Mouse (Mus musculus) embryonic facial prominence, embryonic 14.5 days (tissue): ENCODE results near the gene Prpf40b. TPM values are rescaled to one million over a fixed set of nuclear protein-coding genes. Genes with fewer than 3 reads are reported as not detected.
A peak's percentile ranks its signal among the peaks of the same experiment; 100 is the strongest.

Source experiments
- ATAC-seq: fragments of 200-750 bp; cut with Nextera tagmentation; 2 replicates; pipeline ENCODE4 v1.8.0; 2017; ENCODE audit warnings: low read depth, moderate number of reproducible peaks, moderate TSS enrichment
- DNase-seq: peaks from one replicate; pipeline ENCODE4 v3.0.0-alpha.2; 2015; ENCODE audit warnings: low spot score
- H3K27ac ChIP-seq: fragments of 300-500 bp; sonication (generic); replicated peaks from 2 replicates; pipeline ENCODE4 v1.5.1; 2014; ENCODE audit warnings: low read depth, mild to moderate bottlenecking, low read length, moderate library complexity
- H3K27me3 ChIP-seq: fragments of 300-500 bp; sonication (generic); replicated peaks from 2 replicates; pipeline ENCODE4 v1.6.1; 2014; ENCODE audit warnings: low read length; ENCODE audit not compliant: control insufficient read depth, insufficient read depth
- H3K36me3 ChIP-seq: fragments of 300-500 bp; sonication (generic); 2 replicates; pipeline ENCODE4 v1.6.1; 2014; ENCODE audit warnings: low read length, mixed read lengths; ENCODE audit not compliant: control insufficient read depth, insufficient read depth
- H3K4me1 ChIP-seq: fragments of 300-500 bp; sonication (generic); 2 replicates; pipeline ENCODE4 v1.6.1; 2014; ENCODE audit warnings: antibody characterized with exemption, low read length; ENCODE audit not compliant: control insufficient read depth, insufficient read depth
- H3K4me2 ChIP-seq: fragments of 300-500 bp; sonication (generic); 2 replicates; pipeline ENCODE4 v1.6.1; 2014; ENCODE audit warnings: low read depth, mild to moderate bottlenecking, low read length, moderate library complexity, mixed read lengths
- H3K4me3 ChIP-seq: fragments of 300-500 bp; sonication (generic); 2 replicates; pipeline ENCODE4 v1.5.1; 2014; ENCODE audit warnings: low read depth, mild to moderate bottlenecking, low read length
- H3K9ac ChIP-seq: fragments of 300-500 bp; sonication (generic); 2 replicates; pipeline ENCODE4 v1.6.1; 2014; ENCODE audit warnings: low read depth, mild to moderate bottlenecking, low read length, moderate library complexity, mixed read lengths
- H3K9me3 ChIP-seq: fragments of 300-500 bp; sonication (generic); 2 replicates; pipeline ENCODE4 v1.6.1; 2016; ENCODE audit warnings: low read length; ENCODE audit not compliant: control insufficient read depth
- WGBS: fragments of 180-500 bp; shearing (Covaris S2); extraction: QIAGEN DNeasy Blood & Tissue Kit; methylation state at CpG from one replicate; pipeline ENCODE4 v1.1.7; 2014; 5-methylcytosine and 5-hydroxymethylcytosine counted together
- polyA plus RNA-seq: library from polyadenylated mRNA; unstranded; fragments of >200 nt; fragmentation: Nextera tagmentation; extraction: Ambion mirVana; gene quantifications from 2 replicates; pipeline ENCODE4 v1.2.1, GENCODE M21; 2014

The Prpf40b gene
- polyA plus RNA-seq, 1 experiment from 2014 or later = 40.1 TPM

DNA sequence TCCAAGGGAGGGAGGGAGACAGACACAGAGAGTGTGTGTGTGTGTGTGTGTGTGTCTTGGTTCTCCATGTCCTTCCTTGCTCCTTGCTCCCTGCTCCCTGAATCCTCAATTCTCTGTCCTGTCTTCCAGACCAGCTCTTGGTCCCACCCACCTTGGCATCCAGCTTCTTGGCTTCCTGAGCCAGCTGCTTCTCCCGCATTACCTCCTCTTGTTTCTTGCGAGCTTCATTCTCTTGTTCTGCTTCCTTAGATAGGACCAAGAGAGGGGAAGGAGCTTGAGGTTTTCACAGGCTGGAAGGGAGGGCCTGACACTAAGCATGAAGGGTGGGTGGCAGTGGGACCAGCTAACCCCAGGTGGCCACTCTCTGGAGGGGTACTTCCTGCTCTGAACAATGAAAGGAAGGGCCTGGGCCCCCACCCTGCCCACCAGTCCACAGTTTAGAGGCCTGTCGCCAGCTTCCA is 24.6 kb downstream of the Prpf40b start:
- whole genome bisulfite sequencing = 62% methylated on average over 3 of the region's 3 CpGs

DNA sequence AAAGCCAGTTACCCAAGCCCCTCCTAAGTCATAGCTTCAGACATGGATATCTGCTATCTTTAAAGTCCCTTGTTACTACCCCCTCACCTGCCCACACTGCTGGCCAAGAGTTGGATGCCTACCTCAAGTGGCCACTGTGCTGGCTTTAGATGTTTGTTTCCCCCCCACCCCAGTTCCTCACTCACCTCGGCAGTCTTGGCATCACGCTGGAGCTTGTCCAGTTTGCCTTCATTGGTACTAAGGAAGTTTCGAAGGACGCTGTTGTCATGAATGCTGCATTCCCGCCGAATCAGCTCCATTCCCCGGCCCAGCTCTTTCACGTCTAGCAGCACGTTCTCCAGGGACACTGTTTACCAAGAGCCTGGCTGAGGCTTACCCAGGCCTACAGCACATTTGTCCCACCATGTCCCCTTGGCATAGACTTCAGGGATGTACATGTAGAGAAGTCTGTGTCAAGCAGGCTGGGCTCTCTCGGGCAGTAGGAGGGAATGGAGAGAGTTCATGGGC is 25.3 kb downstream of the Prpf40b start:
- 85% methylated on average over 10 of the region's 10 CpGs for WGBS
- no peaks in the 10 kb centered on the region for H3K4me1 ChIP-seq
- H3K27me3 ChIP-seq = no peaks in the 10 kb centered on the region
- peaks cover 99% of the 10 kb centered on the region for H3K36me3 ChIP-seq
- H3K9ac ChIP-seq = no peak overlapping the region
- H3K27ac ChIP-seq = peak overlapping the region; percentile 48
- no peak overlapping the region for H3K4me2 ChIP-seq
- DNase-seq (no peak), ATAC-seq (no peak)
- H3K9me3 ChIP-seq = no peaks in the 10 kb centered on the region
- no peak overlapping the region for H3K4me3 ChIP-seq

More for the DNA sequence above, 24.6 kb downstream of the Prpf40b start:
- ATAC-seq (no peak), DNase-seq (no peak)
- H3K27ac ChIP-seq = peak overlapping the region; percentile 48; the same call in 1 of the 2 replicates
- 0 out of 2 replicates have a peak overlapping the region, but pooled peaks have one; percentile 4 for H3K9ac ChIP-seq
- no peaks in the 10 kb centered on the region for H3K4me1 ChIP-seq
- no peaks in the 10 kb centered on the region for H3K9me3 ChIP-seq
- H3K36me3 ChIP-seq = peaks cover 99% of the 10 kb centered on the region
- no peak overlapping the region for H3K4me3 ChIP-seq
- H3K27me3 ChIP-seq = no peaks in the 10 kb centered on the region
- no peak overlapping the region for H3K4me2 ChIP-seq

DNA sequence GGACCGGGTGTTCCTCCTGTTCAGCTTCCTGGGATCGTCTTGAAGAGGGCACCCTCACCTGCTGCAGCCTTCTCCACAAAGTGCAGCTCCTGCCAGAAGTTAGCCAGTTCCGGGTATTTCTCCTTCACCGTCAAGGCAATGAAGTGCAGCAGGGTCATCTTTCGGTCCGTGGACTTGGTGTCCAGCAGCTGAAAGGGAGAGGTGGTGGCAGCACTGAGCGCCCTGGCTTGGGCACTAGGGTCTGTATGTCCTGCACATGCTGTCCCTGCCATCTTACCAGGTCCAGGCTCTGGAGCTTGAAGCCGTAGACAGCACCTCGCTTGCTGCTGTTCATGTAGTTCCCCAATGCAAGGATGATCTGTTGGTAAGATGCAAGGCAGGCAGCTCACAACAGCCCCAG is 26.1 kb downstream of the Prpf40b start:
- no peak overlapping the region for H3K9ac ChIP-seq
- no peaks in the 10 kb centered on the region for H3K4me1 ChIP-seq
- no peaks in the 10 kb centered on the region for H3K27me3 ChIP-seq
- no peak overlapping the region for H3K4me2 ChIP-seq
- ATAC-seq = no peak
- DNase-seq = no peak
- no peaks in the 10 kb centered on the region for H3K9me3 ChIP-seq
- no peak overlapping the region for H3K27ac ChIP-seq
- no peak overlapping the region for H3K4me3 ChIP-seq
- WGBS = 80% methylated on average over 9 of the region's 9 CpGs
- H3K36me3 ChIP-seq = peaks cover 98% of the 10 kb centered on the region

DNA sequence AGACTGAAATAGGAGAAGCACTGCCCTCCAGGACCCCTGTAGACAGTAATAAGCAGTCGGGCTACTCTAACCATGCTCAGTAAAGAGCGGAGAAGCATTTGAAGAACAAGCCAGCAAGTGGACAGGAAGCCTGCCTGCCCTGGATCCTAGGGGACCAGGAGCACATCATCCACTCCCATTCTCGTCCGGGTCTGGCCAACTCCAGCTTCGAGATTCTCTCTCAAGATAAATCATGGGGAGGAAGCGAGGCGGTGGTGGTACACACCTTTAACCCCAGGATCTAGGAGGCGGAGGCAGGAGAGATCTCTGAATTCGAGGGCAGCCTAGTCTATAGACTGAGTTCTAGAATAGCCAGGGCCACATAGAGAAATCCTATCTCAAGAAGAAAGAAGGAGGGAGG is 29.3 kb downstream of the Prpf40b start:
- H3K9me3 ChIP-seq = peaks cover 4% of the 10 kb centered on the region; the same call in 1 of the 2 replicates
- H3K36me3 ChIP-seq = peaks cover 90% of the 10 kb centered on the region
- no peak overlapping the region for H3K4me3 ChIP-seq
- H3K4me2 ChIP-seq = no peak overlapping the region
- ATAC-seq (no peak), DNase-seq (no peak)
- H3K27ac ChIP-seq = no peak overlapping the region
- no peaks in the 10 kb centered on the region for H3K27me3 ChIP-seq
- no peaks in the 10 kb centered on the region for H3K4me1 ChIP-seq
- H3K9ac ChIP-seq = no peak overlapping the region
- WGBS = 78% methylated on average over 9 of the region's 9 CpGs

DNA sequence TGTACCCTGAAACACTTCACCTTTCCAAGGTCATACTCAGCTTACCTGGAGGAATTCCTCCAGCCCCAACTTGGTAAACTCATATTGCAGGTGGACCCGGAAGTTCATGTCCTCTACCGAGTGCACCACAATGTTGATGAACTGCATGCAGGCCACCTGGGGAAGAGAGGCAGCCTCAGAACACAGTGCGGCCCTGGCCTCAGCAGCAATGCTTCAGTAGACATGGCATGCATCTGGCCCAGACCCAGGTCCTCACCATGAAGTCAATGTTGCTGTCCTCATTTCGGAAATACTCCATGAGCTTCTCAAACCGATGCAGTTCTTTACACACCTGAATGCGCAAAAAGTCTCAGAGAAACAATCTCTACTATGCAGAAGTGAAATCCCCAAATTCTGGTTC is 30.7 kb downstream of the Prpf40b start:
- H3K9me3 ChIP-seq = peaks cover 4% of the 10 kb centered on the region; the same call in 1 of the 2 replicates
- no peak overlapping the region for H3K4me2 ChIP-seq
- no peaks in the 10 kb centered on the region for H3K4me1 ChIP-seq
- no peak overlapping the region for H3K27ac ChIP-seq
- no peak for ATAC-seq
- no peak overlapping the region for H3K4me3 ChIP-seq
- H3K27me3 ChIP-seq = no peaks in the 10 kb centered on the region
- no peak for DNase-seq
- no peak overlapping the region for H3K9ac ChIP-seq
- H3K36me3 ChIP-seq = peaks cover 86% of the 10 kb centered on the region
- WGBS = 90% methylated on average over 6 of the region's 6 CpGs

DNA sequence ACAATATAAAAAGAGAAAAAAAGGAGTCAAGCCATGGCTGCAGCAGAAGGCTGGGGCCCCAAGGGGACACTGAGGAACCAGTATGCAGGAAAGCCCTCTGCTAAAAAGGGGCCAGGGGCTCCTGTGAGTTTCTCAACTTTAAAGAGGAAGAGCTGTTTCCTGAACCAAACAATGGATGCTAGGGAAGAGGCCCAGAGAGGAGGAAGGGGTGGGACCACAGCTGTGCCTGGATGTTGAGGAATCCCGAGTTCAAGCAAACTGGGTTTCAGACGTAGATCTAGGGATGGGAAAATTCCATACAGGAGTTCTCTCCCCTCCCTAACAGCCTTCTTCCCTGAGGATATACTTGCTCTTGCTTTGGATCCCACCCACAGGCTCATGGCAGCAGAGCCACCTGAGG is 31.5 kb downstream of the Prpf40b start:
- H3K27me3 ChIP-seq = no peaks in the 10 kb centered on the region
- no peak overlapping the region for H3K9ac ChIP-seq
- H3K9me3 ChIP-seq = peaks cover 4% of the 10 kb centered on the region; the same call in 1 of the 2 replicates
- H3K4me2 ChIP-seq = no peak overlapping the region
- no peaks in the 10 kb centered on the region for H3K4me1 ChIP-seq
- no peak for ATAC-seq
- H3K36me3 ChIP-seq = peaks cover 80% of the 10 kb centered on the region
- H3K4me3 ChIP-seq = no peak overlapping the region
- no peak overlapping the region for H3K27ac ChIP-seq
- peak; percentile 29 for DNase-seq
- WGBS = 38% methylated on average over 2 of the region's 2 CpGs

DNA sequence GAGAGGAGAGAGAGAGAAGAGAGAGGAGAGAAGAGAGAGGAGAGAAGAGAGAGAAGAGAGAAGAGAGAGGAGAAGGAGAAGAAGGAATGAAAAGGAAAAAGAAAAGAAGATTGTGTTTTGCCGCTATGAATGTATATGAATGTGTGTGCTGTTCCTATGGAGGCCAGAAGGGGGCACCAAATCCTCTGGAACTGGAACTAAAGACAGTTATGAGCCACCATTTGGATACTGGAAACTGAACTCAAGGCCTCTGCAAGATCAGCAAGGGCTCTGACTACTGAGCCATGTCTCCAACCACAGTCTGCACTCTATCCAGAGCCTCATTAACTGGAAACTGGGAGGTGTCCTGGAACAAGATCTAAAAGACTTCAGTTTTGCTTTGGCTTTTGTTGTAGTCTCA is 32.1 kb downstream of the Prpf40b start:
- Histone ChIP-seq H3K4me3 (no peak overlapping the region), H3K9ac (no peak overlapping the region), H3K9me3 (peaks cover 4% of the 10 kb centered on the region; the same call in 1 of the 2 replicates), H3K27me3 (no peaks in the 10 kb centered on the region), H3K27ac (no peak overlapping the region), H3K4me1 (peaks cover 2% of the 10 kb centered on the region; the same call in 1 of the 2 replicates), H3K36me3 (peaks cover 80% of the 10 kb centered on the region), H3K4me2 (no peak overlapping the region)
- ATAC-seq = no peak
- no peak for DNase-seq
- WGBS = 77% methylated on average over 1 of the region's 1 CpGs

DNA sequence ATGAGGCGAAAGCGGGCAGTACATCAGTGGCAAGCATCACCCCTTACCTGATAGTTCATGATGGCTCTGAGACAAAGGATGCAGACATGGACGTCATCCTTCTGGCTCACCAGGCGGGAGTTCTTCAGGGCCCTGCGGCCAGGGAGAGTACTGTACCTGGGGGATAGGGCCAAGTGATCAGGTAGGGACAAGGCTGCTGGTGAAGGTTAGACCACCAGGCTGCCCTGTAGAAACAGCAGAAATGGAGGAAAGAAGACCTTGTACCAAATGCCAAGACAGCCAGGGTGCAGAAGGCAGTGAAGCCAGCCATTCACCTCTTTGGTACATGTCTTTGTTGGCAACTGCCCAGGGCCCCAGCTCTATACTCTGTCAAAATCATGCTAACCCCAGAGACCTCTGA is 33.1 kb downstream of the Prpf40b start:
- no peak overlapping the region for H3K9ac ChIP-seq
- peaks cover 4% of the 10 kb centered on the region; the same call in 1 of the 2 replicates for H3K9me3 ChIP-seq
- no peak overlapping the region for H3K4me2 ChIP-seq
- no peak overlapping the region for H3K27ac ChIP-seq
- H3K36me3 ChIP-seq = peaks cover 72% of the 10 kb centered on the region
- ATAC-seq (no peak), DNase-seq (no peak)
- H3K27me3 ChIP-seq = no peaks in the 10 kb centered on the region
- H3K4me1 ChIP-seq = peaks cover 12% of the 10 kb centered on the region
- WGBS = 96% methylated on average over 5 of the region's 5 CpGs
- no peak overlapping the region for H3K4me3 ChIP-seq

DNA sequence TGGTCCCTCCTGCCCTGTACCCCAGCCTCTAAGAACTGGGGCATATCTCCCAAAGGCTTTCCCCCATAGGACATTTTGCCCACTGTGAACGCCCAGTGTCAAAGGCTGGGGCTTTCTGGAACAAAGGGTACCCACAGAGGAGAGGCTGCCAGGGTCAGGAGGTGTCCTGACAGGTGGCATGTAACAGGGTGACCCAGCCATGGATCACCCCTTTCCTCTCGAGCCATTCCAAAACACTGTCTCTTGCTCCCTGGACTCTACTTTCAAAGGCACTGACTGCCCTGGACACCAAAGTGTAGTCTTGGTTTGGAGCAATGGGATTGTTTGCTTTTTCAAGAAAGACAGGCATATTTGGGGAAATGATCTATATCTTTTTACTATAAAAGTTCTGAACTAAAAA is 35.4 kb downstream of the Prpf40b start:
- Histone ChIP-seq H3K27ac (no peak overlapping the region), H3K4me1 (peaks cover 35% of the 10 kb centered on the region), H3K36me3 (peaks cover 49% of the 10 kb centered on the region), H3K9ac (no peak overlapping the region), H3K27me3 (no peaks in the 10 kb centered on the region), H3K9me3 (peaks cover 4% of the 10 kb centered on the region; the same call in 1 of the 2 replicates), H3K4me3 (no peak overlapping the region), H3K4me2 (no peak overlapping the region)
- ATAC-seq (no peak), DNase-seq (no peak)
- WGBS = 71% methylated on average over 2 of the region's 2 CpGs
